Mouse (Mus musculus) right cerebral cortex, postnatal 10 days (tissue): ENCODE measurements around the gene Ckb.
"Not testable (repeated sequence)": the region's sequence is repeated elsewhere in the genome, so short reads cannot be mapped to it uniquely, and the experiment has no call there.

ENCODE experiments used
- DNase-seq, 2 experiments: peaks; one replicate each; pipeline ENCODE4 v3.0.0; 2021; ENCODE audit warnings: low spot score in 2 of 2

Ckb gene

GRCm38 (mm10) chr12:111672176-111672575 is at the start of gene Ckb:
Gene Ckb (minus strand): TSS chr12:111672338.
- DNase-seq = peak; percentile 96 to 97

GRCm38 (mm10) chr12:111720222-111720621 is 48.1 kb upstream of the Ckb start:
- no peak for DNase-seq

DNA sequence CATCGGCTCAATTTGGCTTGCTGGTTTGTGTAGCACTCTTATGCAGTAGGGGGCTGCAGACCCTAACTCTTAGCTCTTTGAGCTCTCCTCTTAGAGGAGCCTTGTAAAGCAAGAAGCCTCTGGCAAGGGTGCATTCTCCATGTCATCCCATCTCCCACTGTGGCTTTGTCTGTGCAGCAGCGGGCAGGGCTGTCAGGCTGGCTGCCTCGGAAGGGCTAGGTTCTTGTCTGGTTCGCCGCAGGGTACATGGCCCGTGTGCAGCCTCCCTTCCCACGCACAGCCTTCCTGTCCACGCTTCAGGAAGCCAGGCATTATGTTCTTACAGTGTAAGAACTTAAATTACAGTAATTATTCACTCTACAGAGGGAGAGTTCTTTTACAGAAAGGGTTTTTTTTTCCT is 46.5 kb upstream of the Ckb start:
- DNase-seq = no peak

- no peak for DNase-seq
Measured at GRCm38 (mm10) chr12:111716505-111716904, 44.4 kb upstream of the Ckb start.

GRCm38 (mm10) chr12:111713880-111714279 is 41.7 kb upstream of the Ckb start:
- DNase-seq = not testable (repeated sequence)

DNA sequence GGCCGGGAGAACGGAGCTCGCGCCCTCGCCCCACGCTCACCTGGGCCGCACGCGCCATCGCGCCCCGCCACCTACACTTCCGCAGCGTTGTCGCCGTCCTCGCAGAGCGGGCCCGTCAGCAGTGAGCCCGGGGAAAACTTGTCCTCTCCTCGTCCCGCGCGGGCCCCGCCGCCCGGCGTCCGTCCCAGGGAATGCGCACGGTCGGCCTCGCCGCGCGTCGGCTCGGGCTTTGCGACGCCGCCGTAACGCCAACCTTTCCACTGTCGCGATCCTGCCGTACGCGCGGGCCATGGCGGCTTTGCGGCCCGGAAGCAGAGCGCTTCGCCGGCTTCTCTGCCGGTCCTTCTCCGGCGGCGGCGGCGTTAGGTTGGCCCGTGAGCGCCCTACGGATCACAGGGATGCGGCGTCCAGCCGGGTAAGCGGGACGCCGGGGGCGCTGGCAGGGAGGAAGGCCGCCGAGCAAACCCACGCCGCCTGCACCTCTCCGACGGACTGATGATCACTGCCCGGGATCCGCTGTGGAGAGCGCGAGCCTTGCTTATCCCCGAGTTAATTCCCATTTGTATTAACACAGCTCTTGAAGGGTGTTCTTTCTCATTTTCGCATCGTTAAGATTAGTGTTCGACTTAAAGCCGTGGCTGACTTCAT is 41.0 kb upstream of the Ckb start, which contains the start of the genes Bag5 and Apopt1:
Bag5 (minus strand) TSS at position 254 of the 648 bp plus-strand sequence.
Apopt1 (plus strand) TSS at position 258 of the 648 bp plus-strand sequence.
- peak; percentile 93 to 94 for DNase-seq

GRCm38 (mm10) chr12:111712476-111712875 is 40.3 kb upstream of the Ckb start:
- DNase-seq = no peak

DNA sequence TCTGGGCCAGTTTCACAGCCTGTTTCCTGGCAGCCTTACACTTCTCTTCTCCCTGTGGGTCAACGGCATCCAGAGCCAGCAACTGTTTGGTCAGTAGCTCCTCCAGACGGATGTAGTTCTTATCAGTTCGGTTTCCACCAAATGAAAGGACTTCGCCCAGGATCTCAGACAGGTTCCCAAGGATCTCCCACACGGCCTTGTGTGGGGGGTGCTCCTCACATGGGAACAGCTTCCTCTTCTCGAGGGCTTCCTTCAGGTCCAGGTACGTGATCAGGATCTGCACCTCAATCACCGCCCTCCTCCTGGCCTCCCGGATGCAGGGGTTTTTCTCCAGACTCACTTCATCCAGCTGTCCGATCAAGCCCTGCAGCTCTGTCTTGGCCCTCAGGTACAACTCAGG is 38.0 kb upstream of the Ckb start:
- DNase-seq = no peak

GRCm38 (mm10) chr12:111708181-111708580 is 36.0 kb upstream of the Ckb start:
- DNase-seq = no peak

- no peak for DNase-seq
Measured at GRCm38 (mm10) chr12:111705186-111705973, 33.2 kb upstream of the Ckb start.

GRCm38 (mm10) chr12:111704609-111705008 is 32.5 kb upstream of the Ckb start:
- no peak for DNase-seq

DNA sequence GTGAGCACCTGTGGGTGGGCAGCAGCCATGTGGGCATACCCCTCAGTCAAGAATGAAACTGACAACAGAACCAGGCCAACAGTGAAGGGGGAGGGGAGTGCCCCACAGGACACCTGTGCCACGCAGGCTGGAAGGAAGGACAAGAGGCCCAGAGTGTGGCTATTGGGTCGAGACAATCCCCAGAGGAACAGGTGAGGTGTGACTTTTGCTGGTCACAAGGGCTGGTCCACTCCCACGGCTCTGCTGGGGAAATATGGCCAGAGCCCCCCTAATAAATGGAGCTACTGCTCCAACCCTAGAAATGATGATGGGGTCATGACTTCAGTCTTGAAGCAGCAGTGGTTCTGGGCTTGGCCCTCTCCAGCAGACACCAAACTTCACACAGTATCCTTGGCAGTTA is 31.2 kb upstream of the Ckb start:
- DNase-seq = no peak

DNA sequence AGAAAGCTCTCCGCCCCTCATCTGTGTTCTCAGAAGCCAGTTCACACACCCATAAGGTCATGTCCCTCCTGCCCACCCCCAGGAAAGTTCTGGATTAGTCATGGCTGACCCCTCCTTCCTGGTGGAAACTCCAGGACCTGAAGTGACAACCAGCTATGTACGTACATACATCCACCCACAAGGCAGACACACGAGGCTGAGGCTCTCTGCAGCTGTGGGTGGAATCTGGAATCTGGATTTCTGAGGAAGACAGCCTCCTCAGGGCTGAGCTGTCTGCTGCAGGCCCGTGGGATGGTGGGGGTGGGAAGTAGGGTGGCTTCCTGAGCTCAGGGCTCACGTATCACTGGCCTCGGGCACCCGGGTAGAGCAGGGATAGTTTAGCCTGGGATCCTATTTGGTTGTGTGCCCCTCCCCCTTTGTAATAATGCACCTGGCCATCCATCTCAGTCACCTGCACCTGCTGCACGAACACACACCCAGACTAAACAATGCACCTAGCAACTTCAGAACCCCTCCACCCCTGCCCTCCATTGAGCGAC is 28.9 kb upstream of the Ckb start:
- no peak for DNase-seq

GRCm38 (mm10) chr12:111699542-111699941 is 27.4 kb upstream of the Ckb start:
- peak in 1 of 2 experiments; percentile 81 for DNase-seq

DNA sequence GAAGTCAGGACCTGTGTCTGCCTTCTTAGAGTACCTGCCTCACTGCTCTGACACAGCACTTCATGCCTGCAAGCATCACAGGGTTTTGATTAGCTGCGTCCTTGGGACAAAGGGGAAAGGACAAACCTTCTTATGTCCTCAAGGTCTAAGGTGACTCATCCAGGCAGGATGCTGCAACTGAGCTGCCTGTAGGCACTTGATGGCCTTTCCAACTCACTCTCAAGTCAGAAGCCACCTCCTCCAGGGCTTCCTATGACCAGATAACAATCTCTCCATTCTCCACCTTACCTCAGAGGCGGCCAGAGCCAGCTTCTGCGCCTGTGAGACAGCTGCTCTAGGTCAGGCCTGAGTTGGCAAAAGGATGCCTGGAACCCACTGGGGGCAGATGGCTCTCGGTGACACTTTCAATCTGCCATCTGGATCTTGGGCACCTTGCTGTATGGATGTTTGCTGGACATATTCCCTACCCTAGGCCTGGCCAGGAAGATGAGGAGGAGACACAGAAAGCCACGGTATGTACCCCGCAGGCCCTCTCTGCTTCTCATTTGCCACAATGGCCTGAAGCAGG is 26.3 kb upstream of the Ckb start:
- DNase-seq = no peak

GRCm38 (mm10) chr12:111697708-111698107 is 25.6 kb upstream of the Ckb start:
- DNase-seq = no peak

- DNase-seq = peak; percentile 76 to 85
Measured at GRCm38 (mm10) chr12:111696239-111696638, 24.1 kb upstream of the Ckb start.

DNA sequence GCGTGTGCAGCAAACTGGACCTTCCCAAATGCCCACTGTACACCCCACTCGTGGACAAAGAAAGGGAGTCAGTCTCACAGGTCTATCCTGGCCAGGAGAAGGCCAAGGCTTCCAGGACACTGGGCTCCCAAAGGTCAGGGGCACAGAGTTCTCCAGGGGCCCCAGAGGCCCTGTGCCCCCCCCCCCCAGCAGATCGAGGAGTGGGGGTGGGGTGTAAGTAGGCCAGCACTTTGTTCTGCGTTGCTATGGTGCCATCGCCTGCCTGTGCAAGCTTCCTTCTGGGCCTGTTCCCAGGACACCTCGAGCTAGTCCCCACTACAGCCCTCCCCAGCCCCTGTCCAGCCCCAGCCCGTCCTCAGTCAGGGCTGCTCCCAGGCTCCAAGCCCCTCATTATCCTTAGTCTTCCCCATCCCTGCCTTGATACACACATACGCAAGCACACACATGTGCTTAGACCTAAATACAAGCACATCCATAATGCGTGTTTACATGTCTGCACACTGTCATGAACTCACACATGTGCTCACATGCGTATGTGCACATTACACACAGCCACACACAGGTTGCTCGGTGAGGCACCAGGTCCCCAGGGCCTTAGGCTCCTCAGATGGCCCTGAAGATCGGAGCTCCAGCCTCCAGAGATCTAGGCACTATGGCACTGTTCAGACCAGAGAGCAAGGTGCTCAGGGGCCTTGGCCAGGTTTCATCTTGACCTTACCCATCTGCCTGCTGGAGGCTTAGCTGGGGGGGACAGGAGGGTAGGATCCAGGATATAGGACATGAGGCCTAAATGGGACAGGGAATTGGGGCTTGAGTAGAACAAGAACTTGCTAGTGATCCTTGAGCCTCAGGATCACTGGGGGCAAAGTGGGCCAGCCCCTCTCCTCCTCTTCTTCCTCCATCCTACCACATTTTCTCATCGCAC is 23.0 kb upstream of the Ckb start:
- DNase-seq = peak; percentile 84 to 86

GRCm38 (mm10) chr12:111694271-111694781 is 22.2 kb upstream of the Ckb start:
- no peak for DNase-seq

DNA sequence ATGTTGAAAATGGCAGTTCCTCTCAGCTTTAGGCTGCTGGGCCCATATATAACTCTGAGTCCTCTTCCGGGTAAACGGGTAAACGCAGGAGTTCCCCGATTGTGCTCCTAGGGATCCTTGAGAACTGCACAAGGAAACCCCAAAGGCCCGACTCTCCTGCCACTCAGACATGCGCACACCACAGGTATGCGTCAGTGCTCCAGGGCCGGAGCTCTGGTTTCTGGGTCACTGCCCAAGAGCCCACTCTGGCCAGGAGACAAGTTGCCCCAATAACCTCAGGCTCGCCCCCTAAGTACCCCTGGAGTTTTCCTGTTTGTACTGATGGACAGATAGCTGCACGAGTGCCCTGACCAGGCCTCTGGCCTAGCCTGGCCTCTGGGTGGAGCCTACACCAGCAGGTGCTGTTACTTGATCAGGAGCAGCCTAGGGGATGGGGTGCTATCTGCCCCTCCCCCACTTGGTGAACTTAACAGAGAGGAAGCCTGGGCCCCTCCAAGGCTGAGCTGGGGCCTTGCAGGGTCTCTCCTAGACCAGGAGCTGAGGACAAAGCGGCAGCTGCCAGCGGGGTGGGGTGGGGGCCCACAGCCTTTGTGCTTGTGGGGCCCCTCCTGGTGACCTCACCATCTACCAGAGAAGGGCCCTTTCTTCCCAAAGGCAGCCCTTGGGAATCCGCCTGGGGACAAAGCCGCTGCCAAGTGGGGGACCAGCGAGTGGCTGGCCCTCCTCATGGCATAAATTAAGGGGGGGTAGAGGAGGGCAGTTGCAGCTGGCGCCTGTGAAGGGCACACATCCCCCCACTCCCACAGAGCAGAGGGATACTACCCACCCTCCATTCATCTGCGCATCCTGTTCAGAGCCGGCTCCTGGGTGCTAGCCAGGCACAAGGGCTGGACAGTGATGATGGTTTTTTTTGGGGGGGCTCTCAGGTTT is 21.5 kb upstream of the Ckb start:
- peak; percentile 90 to 92 for DNase-seq
